Mouse (Mus musculus) limb, embryonic 13.5 days (tissue): ENCODE measurements around the gene Myoz2. TPM values are rescaled to one million over a fixed set of nuclear protein-coding genes. Genes with fewer than 3 reads are reported as not detected.

ENCODE experiments used
- ATAC-seq: fragments of 200-750 bp; cut with Nextera tagmentation; 2 replicates; pipeline ENCODE4 v1.8.0; 2017; ENCODE audit warnings: low read depth, moderate number of reproducible peaks, moderate TSS enrichment; ENCODE audit not compliant: low FRiP score
- H3K27ac ChIP-seq: fragments of 300-500 bp; sonication (generic); 2 replicates; pipeline ENCODE4 v1.5.1; 2015; ENCODE audit warnings: inconsistent platforms, mild to moderate bottlenecking, moderate library complexity
- H3K27me3 ChIP-seq: fragments of 300-500 bp; sonication (generic); 2 replicates; pipeline ENCODE4 v1.6.1; 2015; ENCODE audit warnings: mild to moderate bottlenecking, inconsistent platforms
- H3K36me3 ChIP-seq: fragments of 300-500 bp; sonication (generic); 2 replicates; pipeline ENCODE4 v1.6.1; 2015; ENCODE audit warnings: inconsistent platforms, mild to moderate bottlenecking, moderate library complexity
- H3K4me1 ChIP-seq: fragments of 300-500 bp; sonication (generic); 2 replicates; pipeline ENCODE4 v1.6.1; 2015; ENCODE audit warnings: inconsistent platforms
- H3K4me2 ChIP-seq: fragments of 300-500 bp; sonication (generic); replicated peaks from 2 replicates; pipeline ENCODE4 v1.6.1; 2015; ENCODE audit warnings: inconsistent platforms, mild to moderate bottlenecking, moderate library complexity
- H3K4me3 ChIP-seq: fragments of 300-500 bp; sonication (generic); 2 replicates; pipeline ENCODE4 v1.5.1; 2015; ENCODE audit warnings: moderate library complexity, mild to moderate bottlenecking, inconsistent platforms
- H3K9ac ChIP-seq: fragments of 300-500 bp; sonication (generic); 2 replicates; pipeline ENCODE4 v1.6.1; 2015; ENCODE audit warnings: mild to moderate bottlenecking, inconsistent platforms
- H3K9me3 ChIP-seq: fragments of 300-500 bp; sonication (generic); 2 replicates; pipeline ENCODE4 v1.6.1; 2016; ENCODE audit warnings: inconsistent platforms
- whole genome bisulfite sequencing: fragments of 180-500 bp; shearing (Covaris S2); methylation state at CpG from one replicate; pipeline ENCODE4 v1.1.7; 2015; 5-methylcytosine and 5-hydroxymethylcytosine counted together
- polyA plus RNA-seq: library from polyadenylated mRNA; unstranded; fragments of >200 nt; fragmentation: Nextera tagmentation; extraction: Ambion mirVana; gene quantifications from 2 replicates; pipeline ENCODE4 v1.2.1, GENCODE M21; 2015

Myoz2 gene
- polyA plus RNA-seq, 1 experiment from 2014 or later: 18.3 TPM

DNA sequence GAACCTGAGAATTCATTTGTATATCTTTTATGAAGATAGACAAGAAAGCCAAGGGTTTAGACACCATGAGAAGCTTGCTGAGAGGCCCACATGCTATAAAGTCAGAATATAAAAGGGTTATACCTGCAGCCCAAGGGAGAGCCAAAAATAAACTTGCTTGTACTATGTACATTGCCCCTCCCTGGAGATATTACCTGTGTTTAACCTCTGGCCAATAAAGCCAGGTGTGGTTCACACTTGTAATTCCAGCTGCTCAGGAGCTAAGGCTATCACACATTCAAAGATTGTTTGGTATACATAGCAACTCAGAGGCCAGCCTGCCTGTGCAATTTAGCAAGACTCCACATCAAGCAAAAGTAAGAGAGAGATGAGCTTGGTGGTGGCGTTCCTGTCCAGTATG is 24.0 kb upstream of the Myoz2 start:
- Histone ChIP-seq H3K27ac (no peak overlapping the region), H3K36me3 (no peaks in the 10 kb centered on the region), H3K9me3 (no peaks in the 10 kb centered on the region), H3K4me3 (no peak overlapping the region), H3K27me3 (no peaks in the 10 kb centered on the region), H3K4me2 (no peak overlapping the region), H3K9ac (no peak overlapping the region), H3K4me1 (peaks cover 8% of the 10 kb centered on the region; the same call in 1 of the 2 replicates)
- ATAC-seq: no peak
- 85% methylated on average over 1 of the region's 1 CpGs for WGBS

DNA sequence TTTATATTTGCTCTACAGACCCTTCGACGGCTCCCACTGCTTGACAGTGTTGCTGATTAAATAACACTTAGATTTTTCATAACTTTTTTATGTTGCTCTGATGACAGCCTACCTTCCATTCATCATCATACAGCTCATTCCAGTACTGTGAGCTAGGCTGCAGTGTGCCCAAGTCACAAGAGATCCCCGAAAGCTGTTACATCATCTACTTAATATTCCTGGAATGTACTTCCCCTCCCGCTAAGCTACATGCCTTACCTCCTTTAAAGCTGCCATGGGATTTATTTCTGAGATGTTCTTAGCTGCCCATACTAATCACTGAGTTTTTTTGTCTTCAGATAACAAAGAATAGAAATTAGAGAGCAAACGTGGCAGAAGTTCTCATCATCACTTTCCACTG is 19.4 kb upstream of the Myoz2 start:
- Histone ChIP-seq H3K4me1 (peaks cover 8% of the 10 kb centered on the region; the same call in 1 of the 2 replicates), H3K4me3 (no peak overlapping the region), H3K27me3 (no peaks in the 10 kb centered on the region), H3K36me3 (no peaks in the 10 kb centered on the region), H3K9ac (no peak overlapping the region), H3K27ac (no peak overlapping the region), H3K4me2 (no peak overlapping the region), H3K9me3 (peaks cover 4% of the 10 kb centered on the region; the same call in 1 of the 2 replicates)
- 63% methylated on average over 5 of the region's 5 CpGs for WGBS
- ATAC-seq: no peak

DNA sequence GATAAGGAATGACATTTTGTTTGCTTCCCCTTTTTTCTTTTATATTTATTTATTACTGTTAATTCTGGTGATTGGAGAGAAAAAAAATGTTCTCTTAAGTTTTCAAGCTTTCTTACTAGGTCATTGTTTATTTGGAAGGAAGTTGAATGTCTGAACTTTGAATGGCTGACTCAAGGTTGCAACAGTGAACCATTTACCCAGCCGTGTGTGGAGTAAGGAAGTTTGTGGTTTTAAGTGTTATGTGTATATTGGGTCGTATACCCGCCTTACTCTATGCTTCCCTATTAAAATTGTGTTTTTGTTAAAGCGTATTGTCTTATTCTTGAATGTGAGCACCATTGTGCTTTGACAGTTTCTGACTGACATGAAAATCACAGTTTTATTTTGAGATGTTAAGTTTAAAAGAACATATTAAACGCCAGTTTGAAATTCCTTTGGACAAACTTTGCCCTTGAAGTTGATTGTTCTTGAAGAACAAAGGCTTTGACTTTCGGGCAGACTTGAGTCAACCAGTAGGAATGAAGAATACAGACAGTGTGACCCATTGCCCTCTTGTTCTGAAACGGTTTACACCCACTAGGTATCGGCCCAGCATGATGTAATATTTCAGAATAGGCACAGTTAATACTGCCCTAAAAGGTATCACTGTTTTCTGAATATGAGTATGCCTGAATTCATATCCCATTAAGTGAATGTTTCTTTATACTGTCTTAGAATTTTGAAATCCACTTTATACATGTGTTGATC is 18.6 kb upstream of the Myoz2 start:
- ATAC-seq: no peak
- H3K36me3 ChIP-seq: no peaks in the 10 kb centered on the region
- H3K9ac ChIP-seq: no peak overlapping the region
- 75% methylated on average over 8 of the region's 8 CpGs for WGBS
- H3K27ac ChIP-seq: no peak overlapping the region
- no peak overlapping the region for H3K4me2 ChIP-seq
- H3K27me3 ChIP-seq: no peaks in the 10 kb centered on the region
- peaks cover 4% of the 10 kb centered on the region; the same call in 1 of the 2 replicates for H3K9me3 ChIP-seq
- H3K4me1 ChIP-seq: peaks cover 8% of the 10 kb centered on the region; the same call in 1 of the 2 replicates
- no peak overlapping the region for H3K4me3 ChIP-seq

DNA sequence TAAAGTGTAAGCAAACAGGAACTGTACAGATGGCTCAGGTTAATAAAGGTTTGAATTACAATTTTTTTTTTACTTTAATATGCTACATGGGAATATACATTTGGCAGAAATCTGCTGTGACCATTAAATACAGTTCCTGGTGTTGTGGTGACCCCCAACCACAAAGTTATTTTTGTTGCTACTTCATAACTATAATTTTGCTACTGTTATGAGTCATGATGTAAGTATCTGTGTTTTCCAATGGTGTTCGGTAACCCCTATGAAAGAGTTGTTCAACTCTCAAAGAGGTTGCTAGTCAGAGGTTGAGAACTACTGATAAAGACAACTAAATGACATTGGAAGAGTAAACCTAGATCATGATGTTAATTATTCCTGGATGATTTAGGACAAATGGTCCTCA is 7.5 kb upstream of the Myoz2 start:
- Histone ChIP-seq H3K4me2 (no peak overlapping the region), H3K4me3 (no peak overlapping the region), H3K4me1 (peaks cover 3% of the 10 kb centered on the region; the same call in 1 of the 2 replicates), H3K27me3 (no peaks in the 10 kb centered on the region), H3K9ac (no peak overlapping the region), H3K36me3 (no peaks in the 10 kb centered on the region), H3K27ac (no peak overlapping the region), H3K9me3 (no peaks in the 10 kb centered on the region)
- WGBS: 80% methylated on average over 1 of the region's 1 CpGs
- ATAC-seq: no peak

DNA sequence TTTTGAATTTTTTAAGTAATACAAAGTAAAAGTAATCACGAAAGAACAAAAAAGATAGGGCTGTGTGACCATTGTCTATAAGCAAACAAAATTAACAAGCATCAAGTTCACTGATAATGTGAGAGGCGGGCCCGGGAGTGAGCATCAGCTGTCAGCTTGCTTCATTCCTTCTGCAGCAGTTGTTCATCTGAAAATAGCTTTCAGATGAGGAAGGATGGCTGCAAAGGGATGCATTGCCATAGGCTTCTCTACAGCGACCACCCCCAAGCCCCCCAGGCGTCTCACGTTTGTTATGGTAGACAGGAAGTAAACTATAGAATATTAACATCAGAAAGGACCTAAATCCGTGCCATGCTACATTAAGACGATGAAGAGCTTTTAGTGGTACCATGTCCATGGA is 1.0 kb downstream of the Myoz2 start:
- H3K9me3 ChIP-seq: no peaks in the 10 kb centered on the region
- 82% methylated on average over 8 of the region's 8 CpGs for WGBS
- no peaks in the 10 kb centered on the region for H3K27me3 ChIP-seq
- H3K27ac ChIP-seq: no peak overlapping the region
- ATAC-seq: no peak
- no peak overlapping the region for H3K9ac ChIP-seq
- H3K36me3 ChIP-seq: no peaks in the 10 kb centered on the region
- H3K4me2 ChIP-seq: no peak overlapping the region
- no peaks in the 10 kb centered on the region for H3K4me1 ChIP-seq
- H3K4me3 ChIP-seq: no peak overlapping the region

DNA sequence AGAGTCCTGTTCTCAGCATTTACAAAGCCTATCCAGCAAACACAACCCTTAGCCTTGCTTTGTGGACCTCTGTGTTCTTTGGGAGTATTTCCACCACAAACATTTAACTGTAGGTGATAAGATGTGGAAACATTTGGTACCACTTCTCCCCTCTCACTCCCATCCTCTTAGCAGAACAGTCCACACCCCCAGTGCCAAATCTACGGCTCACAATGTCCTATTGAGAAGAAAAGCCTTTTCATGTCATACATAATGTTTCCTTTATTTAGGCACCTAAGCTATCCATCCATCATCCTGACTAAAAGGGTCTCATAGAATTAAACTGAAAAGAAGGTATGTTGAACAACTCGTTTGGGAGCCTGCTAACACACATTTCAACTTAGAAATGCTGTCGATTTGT is 9.2 kb downstream of the Myoz2 start:
- ATAC-seq: no peak
- H3K27ac ChIP-seq: no peak overlapping the region
- no peaks in the 10 kb centered on the region for H3K4me1 ChIP-seq
- H3K9me3 ChIP-seq: no peaks in the 10 kb centered on the region
- no peaks in the 10 kb centered on the region for H3K27me3 ChIP-seq
- no peak overlapping the region for H3K4me2 ChIP-seq
- H3K4me3 ChIP-seq: no peak overlapping the region
- WGBS: 73% methylated on average over 3 of the region's 3 CpGs
- no peak overlapping the region for H3K9ac ChIP-seq
- no peaks in the 10 kb centered on the region for H3K36me3 ChIP-seq

DNA sequence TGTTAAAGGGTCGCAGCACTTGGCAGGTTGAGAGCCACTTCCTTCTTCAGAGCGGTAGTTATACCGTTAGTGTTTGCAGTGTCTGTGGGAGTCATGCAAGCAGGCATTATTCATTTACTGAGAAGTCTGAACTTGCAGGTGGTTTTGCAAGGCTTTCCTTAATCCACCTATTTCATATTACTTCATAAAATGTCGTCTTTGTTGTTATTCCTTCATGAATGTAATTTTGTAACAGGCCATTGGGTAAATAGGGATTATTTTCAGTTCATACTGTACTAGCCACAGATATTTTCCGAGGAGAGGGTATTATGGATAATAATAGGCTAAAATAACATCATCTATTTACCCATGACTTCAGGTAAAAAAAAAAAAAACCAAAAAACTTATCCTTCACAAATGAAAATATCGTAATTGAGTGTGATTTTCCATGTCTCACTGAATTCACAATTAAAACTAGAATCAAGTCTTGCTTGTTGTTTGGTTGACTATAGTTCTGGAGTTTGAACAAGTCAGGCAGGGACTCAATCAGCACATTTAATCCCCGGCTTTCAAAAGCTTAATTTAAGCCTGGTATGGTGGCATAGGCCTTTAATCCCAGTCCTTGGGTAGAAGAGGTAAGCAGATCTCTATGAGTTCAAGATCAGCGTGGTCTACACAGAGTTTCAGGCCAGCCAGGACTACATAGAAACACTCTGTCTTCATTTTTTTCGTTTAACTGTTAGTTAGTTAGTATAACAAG is 10.2 kb downstream of the Myoz2 start:
- no peaks in the 10 kb centered on the region for H3K36me3 ChIP-seq
- no peaks in the 10 kb centered on the region for H3K27me3 ChIP-seq
- no peak overlapping the region for H3K27ac ChIP-seq
- no peak overlapping the region for H3K9ac ChIP-seq
- WGBS: 79% methylated on average over 9 of the region's 9 CpGs
- no peak overlapping the region for H3K4me3 ChIP-seq
- H3K9me3 ChIP-seq: no peaks in the 10 kb centered on the region
- no peak overlapping the region for H3K4me2 ChIP-seq
- H3K4me1 ChIP-seq: no peaks in the 10 kb centered on the region
- no peak for ATAC-seq

DNA sequence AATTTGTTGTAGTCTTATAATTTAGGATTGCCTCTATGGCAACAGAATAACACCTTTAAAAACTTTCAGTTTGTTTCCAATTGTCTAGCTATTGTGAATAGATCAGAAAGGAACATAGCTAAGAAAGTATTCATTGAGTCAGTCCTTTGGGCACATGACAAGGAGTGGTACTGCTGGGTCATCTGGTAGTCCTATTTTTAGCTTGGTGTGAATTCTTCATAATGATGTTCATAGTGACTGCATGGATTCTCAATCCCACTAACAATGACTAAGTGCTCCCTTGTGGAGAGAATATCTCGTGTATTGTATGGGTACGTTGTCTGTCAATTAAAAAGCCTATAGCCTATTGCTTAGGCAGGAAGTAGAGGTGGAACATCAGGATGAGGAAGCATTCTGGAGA is 16.0 kb downstream of the Myoz2 start:
- Histone ChIP-seq H3K4me2 (no peak overlapping the region), H3K36me3 (no peaks in the 10 kb centered on the region), H3K4me3 (no peak overlapping the region), H3K9ac (no peak overlapping the region), H3K27me3 (no peaks in the 10 kb centered on the region), H3K27ac (no peak overlapping the region), H3K9me3 (no peaks in the 10 kb centered on the region), H3K4me1 (no peaks in the 10 kb centered on the region)
- 85% methylated on average over 2 of the region's 2 CpGs for WGBS
- ATAC-seq: no peak

DNA sequence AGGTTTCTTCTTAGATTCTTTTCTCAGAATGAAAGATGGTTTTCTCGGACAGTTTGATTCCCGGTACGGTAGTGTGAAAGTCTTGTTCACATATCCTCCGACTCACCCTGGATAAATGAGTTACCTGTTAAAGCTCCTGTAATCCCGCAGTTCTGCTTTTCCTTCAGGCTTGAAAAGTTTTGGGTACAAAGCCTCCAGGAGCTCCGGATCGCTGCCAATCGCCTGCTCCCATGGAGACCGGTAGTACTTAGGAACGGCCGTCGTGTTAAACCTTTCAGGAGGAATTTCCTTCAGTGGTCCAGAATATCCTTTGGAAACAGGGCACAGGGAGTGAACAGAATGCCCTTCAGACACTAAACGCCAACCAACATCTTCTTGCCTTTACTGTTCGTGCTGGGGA is 21.3 kb downstream of the Myoz2 start:
- ATAC-seq: no peak
- no peaks in the 10 kb centered on the region for H3K4me1 ChIP-seq
- no peak overlapping the region for H3K4me2 ChIP-seq
- no peaks in the 10 kb centered on the region for H3K36me3 ChIP-seq
- H3K9ac ChIP-seq: no peak overlapping the region
- no peaks in the 10 kb centered on the region for H3K9me3 ChIP-seq
- no peak overlapping the region for H3K4me3 ChIP-seq
- WGBS: 92% methylated on average over 14 of the region's 14 CpGs
- H3K27ac ChIP-seq: no peak overlapping the region
- no peaks in the 10 kb centered on the region for H3K27me3 ChIP-seq

DNA sequence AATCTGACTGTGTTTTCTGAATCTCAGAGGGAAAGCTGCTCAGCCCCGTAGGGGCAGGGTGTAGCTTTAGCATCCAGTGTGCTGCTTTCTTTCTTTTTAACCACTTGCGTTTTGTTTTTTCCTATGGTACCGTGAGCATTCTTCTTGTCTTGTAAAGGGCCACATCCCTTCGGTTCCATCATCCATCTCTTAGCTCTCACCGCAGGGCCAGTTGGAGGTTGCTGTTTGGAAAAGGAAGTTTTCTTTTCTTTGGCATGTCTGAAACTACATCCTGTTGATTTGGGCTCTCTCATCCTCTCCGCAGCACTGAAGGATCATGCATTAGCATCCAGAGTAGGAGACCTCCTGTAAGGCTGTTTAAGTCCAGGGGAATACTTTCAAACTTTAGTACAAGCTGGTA is 25.4 kb downstream of the Myoz2 start:
- ATAC-seq: no peak
- WGBS: 59% methylated on average over 6 of the region's 6 CpGs
- no peak overlapping the region for H3K4me3 ChIP-seq
- H3K4me2 ChIP-seq: no peak overlapping the region
- no peaks in the 10 kb centered on the region for H3K36me3 ChIP-seq
- no peaks in the 10 kb centered on the region for H3K9me3 ChIP-seq
- H3K9ac ChIP-seq: no peak overlapping the region
- no peaks in the 10 kb centered on the region for H3K4me1 ChIP-seq
- H3K27me3 ChIP-seq: no peaks in the 10 kb centered on the region
- H3K27ac ChIP-seq: no peak overlapping the region

DNA sequence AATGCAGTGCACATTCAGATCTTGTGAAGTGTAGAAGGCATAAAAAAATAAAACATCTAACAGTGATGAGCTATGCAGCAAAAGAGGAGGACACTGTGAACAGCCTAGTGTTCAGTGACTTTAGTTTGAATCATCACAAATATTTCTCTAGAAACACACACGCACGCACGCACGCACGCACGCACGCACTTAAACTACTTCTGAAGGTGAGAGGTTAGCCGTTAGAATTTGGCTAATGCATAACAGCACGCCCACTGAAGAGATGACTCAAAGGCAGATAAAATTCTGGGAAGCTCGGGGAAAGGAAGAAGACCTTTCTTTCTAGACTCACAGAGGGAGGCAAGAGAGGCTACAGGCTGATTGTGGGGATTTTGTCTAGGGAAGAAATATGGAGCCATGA is 27.4 kb downstream of the Myoz2 start:
- no peak overlapping the region for H3K9ac ChIP-seq
- 83% methylated on average over 10 of the region's 10 CpGs for WGBS
- H3K4me3 ChIP-seq: no peak overlapping the region
- no peak overlapping the region for H3K4me2 ChIP-seq
- ATAC-seq: no peak
- no peaks in the 10 kb centered on the region for H3K9me3 ChIP-seq
- no peaks in the 10 kb centered on the region for H3K4me1 ChIP-seq
- no peaks in the 10 kb centered on the region for H3K27me3 ChIP-seq
- H3K27ac ChIP-seq: no peak overlapping the region
- no peaks in the 10 kb centered on the region for H3K36me3 ChIP-seq

DNA sequence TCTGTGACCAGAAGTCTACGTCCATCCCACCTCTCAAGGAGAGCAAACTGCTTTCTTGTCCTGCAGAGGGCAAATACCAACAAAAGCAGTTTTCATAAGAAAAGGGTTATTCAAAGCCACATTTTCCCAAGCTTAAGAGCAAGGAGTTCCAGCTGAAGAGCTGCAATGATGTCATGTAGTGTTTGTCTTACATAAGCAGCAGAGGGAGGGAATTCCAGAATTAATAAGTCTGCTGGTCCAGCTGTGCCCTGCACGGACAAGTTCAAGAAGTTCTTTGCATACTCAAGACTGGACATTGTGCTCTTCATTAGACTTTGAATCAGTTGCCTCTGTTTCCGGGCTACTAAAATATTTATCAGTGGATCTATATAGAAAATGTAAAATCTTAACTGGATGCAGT is 33.8 kb downstream of the Myoz2 start:
- H3K27me3 ChIP-seq: no peaks in the 10 kb centered on the region
- no peak overlapping the region for H3K27ac ChIP-seq
- H3K9ac ChIP-seq: no peak overlapping the region
- ATAC-seq: no peak
- 73% methylated on average over 3 of the region's 3 CpGs for whole genome bisulfite sequencing
- H3K4me2 ChIP-seq: no peak overlapping the region
- H3K9me3 ChIP-seq: no peaks in the 10 kb centered on the region
- H3K36me3 ChIP-seq: no peaks in the 10 kb centered on the region
- H3K4me1 ChIP-seq: no peaks in the 10 kb centered on the region
- H3K4me3 ChIP-seq: no peak overlapping the region
